Mouse (Mus musculus) kidney, postnatal 0 days (tissue): ENCODE data around the gene Apbb2. TPM values are rescaled to one million over a fixed set of nuclear protein-coding genes. Genes with fewer than 3 reads are reported as not detected.

ENCODE experiments used
- ATAC-seq: fragments of 200-750 bp; cut with Nextera tagmentation; replicated peaks from 2 replicates; pipeline ENCODE4 v1.8.0; 2017; ENCODE audit warnings: low read depth, moderate number of reproducible peaks, moderate TSS enrichment, moderate library complexity; ENCODE audit not compliant: low FRiP score
- DNase-seq: peaks from one replicate; pipeline ENCODE4 v3.0.0-alpha.2; 2016; ENCODE audit warnings: low spot score
- H3K27ac ChIP-seq: fragments of 300-500 bp; sonication (generic); 2 replicates; pipeline ENCODE4 v1.5.1; 2014; ENCODE audit warnings: mild to moderate bottlenecking
- H3K27me3 ChIP-seq: fragments of 300-500 bp; sonication (generic); 2 replicates; pipeline ENCODE4 v1.6.1; 2014; ENCODE audit warnings: low read length, mixed read lengths; ENCODE audit not compliant: insufficient read depth
- H3K36me3 ChIP-seq: fragments of 300-500 bp; sonication (generic); 2 replicates; pipeline ENCODE4 v1.6.1; 2014; ENCODE audit warnings: low read length, mixed read lengths; ENCODE audit not compliant: insufficient read depth
- H3K4me1 ChIP-seq: fragments of 300-500 bp; sonication (generic); replicated peaks from 2 replicates; pipeline ENCODE4 v1.6.1; 2014; ENCODE audit warnings: antibody characterized with exemption, low read length, mixed read lengths; ENCODE audit not compliant: insufficient read depth
- H3K4me2 ChIP-seq: fragments of 300-500 bp; sonication (generic); 2 replicates; pipeline ENCODE4 v1.6.1; 2014; ENCODE audit warnings: mild to moderate bottlenecking, low read length, moderate library complexity, mixed read lengths
- H3K4me3 ChIP-seq: fragments of 300-500 bp; sonication (generic); replicated peaks from 2 replicates; pipeline ENCODE4 v1.5.1; 2014; ENCODE audit warnings: low read depth, low read length
- H3K9ac ChIP-seq: fragments of 300-500 bp; sonication (generic); 2 replicates; pipeline ENCODE4 v1.6.1; 2014; ENCODE audit warnings: low read depth, low read length
- H3K9me3 ChIP-seq: fragments of 300-500 bp; sonication (generic); replicated peaks from 2 replicates; pipeline ENCODE4 v1.6.1; 2016; ENCODE audit warnings: low read length, inconsistent platforms, mixed read lengths
- CTCF ChIP-seq: IDR thresholded peaks from 2 replicates; pipeline ENCODE4 v1.5.1; 2016; ENCODE audit warnings: antibody characterized with exemption, low read depth, mild to moderate bottlenecking, moderate library complexity
- WGBS: fragments of 180-500 bp; shearing (Covaris S2); extraction: QIAGEN DNeasy Blood & Tissue Kit; methylation state at CpG from one replicate; pipeline ENCODE4 v1.1.7; 2014; 5-methylcytosine and 5-hydroxymethylcytosine counted together
- polyA plus RNA-seq: library from polyadenylated mRNA; unstranded; fragments of >200 nt; fragmentation: Nextera tagmentation; extraction: Ambion mirVana; gene quantifications from 2 replicates; pipeline ENCODE4 v1.2.1, GENCODE M21; 2015

The Apbb2 gene
- polyA plus RNA-seq, 1 experiment from 2014 or later = 47.0 TPM

DNA sequence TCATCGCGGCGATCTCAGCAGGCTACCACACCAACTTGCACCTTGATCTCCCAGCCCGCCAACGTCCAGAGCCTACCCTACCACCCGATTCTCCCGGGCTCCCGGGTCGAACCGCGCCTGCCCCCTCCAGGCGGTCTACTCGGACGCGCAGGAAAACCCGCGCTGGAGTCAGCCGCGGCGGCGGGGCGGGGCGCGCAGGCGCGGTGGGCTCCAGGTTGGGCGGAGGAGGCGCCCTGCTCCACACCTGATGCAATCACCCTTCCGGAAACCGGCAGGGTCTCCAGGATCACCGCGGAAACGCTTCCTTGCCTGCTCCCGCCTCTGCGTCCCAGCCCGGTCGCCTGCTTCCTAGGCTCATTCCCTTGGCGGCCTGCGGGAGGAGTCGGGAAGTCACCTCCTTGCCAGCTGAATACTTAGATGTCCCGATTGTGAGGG, 1.6 kb upstream of the Apbb2 start:
- WGBS = under 1% methylated on average over 41 of the region's 41 CpGs
- DNase-seq (peak; percentile 79), ATAC-seq (peak; percentile 67)
- TF ChIP-seq CTCF = peak; percentile 74
- no peaks in the 10 kb centered on the region for H3K36me3 ChIP-seq
- peak overlapping the region; percentile 80 for H3K4me2 ChIP-seq
- peak overlapping the region; percentile 77 for H3K27ac ChIP-seq
- no peaks in the 10 kb centered on the region for H3K27me3 ChIP-seq
- H3K4me3 ChIP-seq = peak overlapping the region; percentile 50
- peaks cover 22% of the 10 kb centered on the region for H3K4me1 ChIP-seq
- no peaks in the 10 kb centered on the region for H3K9me3 ChIP-seq
- peak overlapping the region; percentile 46 for H3K9ac ChIP-seq

DNA sequence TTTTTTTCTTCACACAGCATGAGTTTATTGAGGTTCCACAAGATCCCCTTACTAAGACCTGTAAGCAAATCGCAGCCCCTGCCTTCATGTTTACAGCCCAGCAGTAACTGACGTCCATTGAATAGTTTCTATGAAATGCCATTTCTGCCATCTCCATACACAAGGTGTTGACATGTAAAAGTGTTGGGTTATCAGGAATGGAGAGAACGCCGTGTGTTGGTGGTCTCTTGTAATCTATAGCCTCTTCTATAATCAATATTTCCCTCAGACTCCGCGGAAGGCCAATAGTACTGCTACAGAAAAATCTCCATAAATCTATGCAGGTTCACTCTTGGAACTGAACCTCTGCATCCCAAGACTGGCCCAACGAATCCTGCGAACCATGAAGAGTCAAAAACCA, 1.1 kb upstream of the Apbb2 start:
- Histone ChIP-seq H3K4me2 (peak overlapping the region; percentile 80), H3K9me3 (no peaks in the 10 kb centered on the region), H3K36me3 (no peaks in the 10 kb centered on the region), H3K4me3 (peak overlapping the region; percentile 50), H3K27ac (peak overlapping the region; percentile 77), H3K9ac (peak overlapping the region; percentile 46), H3K27me3 (no peaks in the 10 kb centered on the region), H3K4me1 (peaks cover 27% of the 10 kb centered on the region)
- ATAC-seq = no peak
- WGBS = 43% methylated on average over 8 of the region's 8 CpGs
- no peak for DNase-seq
- TF ChIP-seq CTCF = no peak

DNA sequence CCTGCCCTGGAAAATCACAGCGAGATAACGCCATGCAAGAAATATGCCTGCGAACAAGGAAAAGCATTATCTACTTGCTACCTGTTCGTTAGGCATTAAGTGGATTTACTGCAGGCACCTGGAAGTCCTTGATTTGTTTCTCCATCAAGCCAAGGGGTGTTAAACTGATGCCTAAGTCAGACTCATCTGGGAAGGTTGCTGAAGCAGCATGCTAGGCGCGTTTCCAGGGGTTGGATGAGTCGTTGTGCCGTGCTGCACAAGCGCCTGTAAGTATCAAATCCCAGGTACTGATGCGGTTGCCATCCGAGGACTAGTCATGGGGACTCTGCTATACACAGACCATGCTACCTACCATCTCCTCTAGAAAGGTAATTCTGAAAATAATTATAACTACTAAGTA, 611 bp upstream of the Apbb2 start:
- ATAC-seq = no peak
- H3K9ac ChIP-seq = no peak overlapping the region
- peaks cover 32% of the 10 kb centered on the region for H3K4me1 ChIP-seq
- H3K36me3 ChIP-seq = no peaks in the 10 kb centered on the region
- 0 out of 2 replicates have a peak overlapping the region, but pooled peaks have one; percentile 77 for H3K27ac ChIP-seq
- WGBS = 37% methylated on average over 11 of the region's 11 CpGs
- H3K9me3 ChIP-seq = no peaks in the 10 kb centered on the region
- no peak for DNase-seq
- TF ChIP-seq CTCF = no peak
- H3K4me3 ChIP-seq = 0 out of 2 replicates have a peak overlapping the region, but pooled peaks have one; percentile 96
- H3K27me3 ChIP-seq = no peaks in the 10 kb centered on the region
- H3K4me2 ChIP-seq = peak overlapping the region; percentile 80

DNA sequence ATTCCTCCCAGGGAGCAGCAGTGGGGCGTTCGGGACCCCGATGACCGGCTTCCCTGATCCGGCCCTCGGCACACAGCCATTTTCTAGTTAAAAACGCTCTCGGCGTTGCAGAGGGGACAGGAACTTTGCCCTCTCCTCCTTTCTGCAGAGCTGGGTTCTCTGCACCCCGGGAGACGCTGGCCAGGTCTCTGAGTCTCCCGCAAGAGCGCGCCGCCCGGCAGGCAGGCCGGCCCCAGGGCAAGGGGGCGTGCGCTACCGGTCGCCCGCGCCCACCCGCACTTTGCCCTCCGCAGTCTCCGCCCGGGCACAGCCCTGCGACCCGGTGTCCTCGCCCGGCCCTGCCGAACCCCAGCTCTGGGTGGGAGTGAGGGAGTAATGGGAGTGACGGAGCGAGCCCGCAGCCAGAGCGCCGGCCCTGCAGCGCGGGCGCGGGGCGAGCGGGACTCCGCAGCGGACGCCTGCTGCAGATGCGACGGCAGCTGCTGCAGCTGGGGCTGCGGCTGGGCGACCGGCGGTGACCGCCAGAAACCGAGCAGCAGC, 593 bp downstream of the Apbb2 start:
- peak overlapping the region; percentile 92 for H3K27ac ChIP-seq
- H3K4me3 ChIP-seq = peak overlapping the region; percentile 96
- H3K36me3 ChIP-seq = no peaks in the 10 kb centered on the region
- no peak for TF ChIP-seq CTCF
- no peaks in the 10 kb centered on the region for H3K9me3 ChIP-seq
- peak overlapping the region; percentile 80 for H3K4me2 ChIP-seq
- DNase-seq (peak; percentile 46), ATAC-seq (peak; percentile 55)
- under 1% methylated on average over 48 of the region's 54 CpGs for WGBS
- no peaks in the 10 kb centered on the region for H3K27me3 ChIP-seq
- peak overlapping the region; percentile 86 for H3K9ac ChIP-seq
- peaks cover 40% of the 10 kb centered on the region for H3K4me1 ChIP-seq

DNA sequence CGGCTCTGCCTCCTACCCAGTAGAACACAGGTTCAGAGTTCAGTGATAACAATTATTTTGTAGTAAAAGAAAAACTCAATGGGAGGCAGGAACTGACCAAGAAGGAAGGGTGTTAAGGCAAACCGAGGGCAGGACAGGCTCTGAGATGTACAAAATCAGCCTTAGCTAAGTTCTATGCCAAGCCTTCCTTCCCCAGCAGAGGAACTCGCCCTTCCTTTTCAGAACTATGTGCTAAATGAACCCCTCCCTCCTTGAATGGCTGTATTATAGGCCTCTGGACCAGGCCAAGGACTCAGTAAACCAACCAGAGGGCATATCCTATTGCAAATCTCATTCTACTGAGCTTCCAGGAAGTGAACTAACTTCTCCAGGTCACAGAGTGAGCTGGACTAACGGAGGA, 3.6 kb downstream of the Apbb2 start:
- ATAC-seq (no peak), DNase-seq (no peak)
- Histone ChIP-seq H3K27me3 (no peaks in the 10 kb centered on the region), H3K4me2 (peak overlapping the region; percentile 16; the same call in 1 of the 2 replicates), H3K27ac (no peak overlapping the region), H3K9me3 (no peaks in the 10 kb centered on the region), H3K4me1 (peaks cover 59% of the 10 kb centered on the region), H3K9ac (no peak overlapping the region), H3K4me3 (no peak overlapping the region), H3K36me3 (no peaks in the 10 kb centered on the region)
- no peak for TF ChIP-seq CTCF
- WGBS = 61% methylated on average over 4 of the region's 4 CpGs

DNA sequence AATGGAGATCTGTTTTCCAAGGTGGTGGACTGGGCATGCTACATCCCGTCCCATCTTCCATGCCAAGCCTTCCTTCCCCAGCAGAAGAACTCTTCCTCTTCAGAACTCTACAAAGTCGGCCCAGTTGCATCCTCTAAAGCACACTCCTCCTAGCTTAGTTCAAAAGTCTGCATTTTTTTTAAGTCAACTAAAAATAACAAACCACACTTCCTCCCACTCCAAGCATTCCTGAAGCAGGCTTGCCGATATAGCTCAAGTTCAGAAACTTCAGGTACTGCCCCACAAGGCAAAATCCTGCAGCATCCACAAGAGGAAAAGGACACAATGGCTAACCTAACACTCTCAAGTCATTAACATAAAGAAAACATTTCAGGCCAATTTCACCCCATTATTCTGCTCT, 4.9 kb downstream of the Apbb2 start:
- H3K4me1 ChIP-seq = peaks cover 50% of the 10 kb centered on the region
- no peaks in the 10 kb centered on the region for H3K36me3 ChIP-seq
- peak; percentile 65 for DNase-seq
- H3K27ac ChIP-seq = peak overlapping the region; percentile 58
- H3K27me3 ChIP-seq = no peaks in the 10 kb centered on the region
- 20% methylated on average over 3 of the region's 3 CpGs for WGBS
- H3K9me3 ChIP-seq = no peaks in the 10 kb centered on the region
- H3K9ac ChIP-seq = no peak overlapping the region
- no peak overlapping the region for H3K4me2 ChIP-seq
- no peak for TF ChIP-seq CTCF
- no peak for ATAC-seq
- no peak overlapping the region for H3K4me3 ChIP-seq
